Mouse (Mus musculus) CD4-positive helper T cell, adult 2 months (primary cell): ENCODE results near the gene Mvb12b.
A peak's percentile ranks its signal among the peaks of the same experiment; 100 is the strongest.

Experiments
- DNase-seq: peaks from one replicate; pipeline ENCODE4 v3.0.0-alpha.2; 2012; ENCODE audit warnings: low read depth, missing footprints, low spot score

The Mvb12b gene

DNA sequence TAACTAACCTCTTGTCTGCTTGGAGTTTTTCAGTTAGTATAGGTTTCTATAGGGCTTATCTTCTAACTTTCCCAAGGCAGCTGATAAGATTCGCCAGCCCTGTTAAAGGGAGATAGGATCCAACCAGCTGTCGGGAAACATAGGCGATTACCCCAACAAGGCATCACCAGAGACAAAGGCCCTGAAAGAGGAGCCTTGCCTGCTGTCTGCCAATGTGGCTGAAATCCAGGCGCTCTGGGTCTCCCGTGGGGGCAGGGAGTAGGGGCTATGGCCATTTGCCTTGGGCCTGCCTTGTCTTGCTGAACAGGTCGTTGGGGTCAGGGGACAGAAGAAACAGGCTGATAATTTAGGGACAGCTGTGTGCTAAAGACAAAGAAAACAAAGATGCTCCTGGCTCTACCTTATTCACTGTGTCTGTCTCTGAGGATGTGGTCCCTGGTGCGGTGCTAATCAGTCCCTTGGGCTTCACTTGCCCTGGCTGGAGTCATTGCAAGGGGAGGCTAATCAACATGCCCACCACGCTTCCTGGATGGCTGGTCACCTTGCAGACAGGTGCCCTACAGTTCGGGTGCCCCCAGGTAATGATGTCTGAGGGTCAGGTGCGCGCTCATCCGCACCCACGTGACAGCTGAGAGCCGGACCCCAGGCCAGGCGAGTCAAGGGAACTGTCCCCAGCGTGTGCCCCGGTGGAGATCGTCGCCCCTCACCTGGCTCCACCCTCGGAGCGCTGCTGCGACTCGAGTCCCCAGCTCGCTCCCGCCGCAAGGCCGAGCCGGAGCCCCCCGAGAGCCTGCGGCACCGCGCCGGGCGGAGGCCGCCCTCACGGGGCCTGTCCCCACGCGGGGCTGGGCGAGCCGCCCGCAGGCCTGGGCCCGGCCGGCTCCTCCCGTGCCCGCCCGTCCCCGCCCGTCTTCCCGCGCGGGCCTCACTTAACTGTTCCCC lies 1.1 kb downstream of the Mvb12b start:
- DNase-seq: no peak

DNA sequence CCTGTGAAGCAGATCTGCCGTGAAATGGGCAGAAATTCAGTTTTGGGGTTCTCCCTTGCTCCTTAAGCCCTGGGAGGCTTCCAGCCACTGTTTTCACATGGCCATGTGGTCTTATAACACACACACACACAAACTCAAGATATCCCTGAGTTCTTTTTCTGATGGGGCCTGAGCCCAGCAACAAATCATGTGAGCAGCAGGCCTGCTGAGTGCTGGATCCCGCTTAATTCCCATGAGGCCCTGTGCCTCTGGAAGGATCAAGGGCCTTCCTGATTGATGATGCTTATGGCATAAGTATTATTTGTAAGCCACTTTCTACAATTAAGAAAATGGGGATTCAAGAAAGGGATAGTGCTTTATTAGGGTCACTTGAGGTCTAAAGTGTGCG lies 2.5 kb downstream of the Mvb12b start:
- no peak for DNase-seq

DNA sequence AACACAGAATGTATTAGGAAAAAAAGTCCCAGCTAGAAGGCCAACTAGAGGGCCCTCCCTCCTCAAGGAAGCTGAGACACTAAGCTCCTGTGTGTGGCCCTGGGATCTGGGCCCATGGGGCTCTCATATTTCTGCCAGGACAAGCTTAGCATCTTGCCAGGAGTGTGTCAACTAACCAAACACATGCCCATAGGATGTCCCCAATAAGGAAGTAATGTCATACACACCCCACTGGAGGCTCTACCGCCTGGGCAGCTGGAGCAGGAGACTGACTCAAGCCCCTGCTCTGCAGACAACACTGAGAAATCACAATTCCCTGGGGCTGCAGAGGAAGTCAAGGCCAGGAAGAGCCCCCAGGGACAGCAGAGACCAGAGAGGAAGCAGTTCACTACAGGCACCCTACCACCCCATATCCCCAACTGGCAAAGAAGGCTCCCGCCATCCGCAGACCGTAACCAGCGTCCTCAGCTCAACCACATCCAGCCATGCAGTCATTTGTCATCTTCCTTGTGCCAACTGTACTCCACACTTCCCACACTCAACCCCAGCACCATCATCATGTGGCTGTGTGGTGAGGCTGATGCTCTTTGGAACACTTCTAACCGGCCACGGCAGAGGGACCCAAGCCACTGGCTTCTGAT lies 3.0 kb downstream of the Mvb12b start:
- no peak for DNase-seq

DNA sequence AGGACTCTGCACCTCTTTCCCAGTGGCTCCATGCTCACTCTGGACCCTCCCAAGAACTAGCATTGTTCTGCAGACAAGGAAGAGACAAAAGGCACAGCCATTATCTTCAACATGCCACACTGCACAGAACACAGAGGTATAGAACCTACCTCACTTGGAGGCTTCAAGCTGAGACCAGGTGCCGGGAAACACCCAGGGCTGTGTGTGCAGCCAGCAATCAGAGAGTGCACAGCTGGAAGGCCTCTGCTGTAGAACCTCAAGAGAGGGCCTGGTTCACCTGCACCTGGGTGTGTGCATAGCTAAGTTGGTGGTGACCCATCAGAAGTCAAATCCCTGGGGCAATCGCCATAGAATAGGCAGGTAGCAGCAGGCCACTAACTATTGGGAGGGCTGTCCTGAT lies 8.5 kb downstream of the Mvb12b start:
- DNase-seq: no peak

DNA sequence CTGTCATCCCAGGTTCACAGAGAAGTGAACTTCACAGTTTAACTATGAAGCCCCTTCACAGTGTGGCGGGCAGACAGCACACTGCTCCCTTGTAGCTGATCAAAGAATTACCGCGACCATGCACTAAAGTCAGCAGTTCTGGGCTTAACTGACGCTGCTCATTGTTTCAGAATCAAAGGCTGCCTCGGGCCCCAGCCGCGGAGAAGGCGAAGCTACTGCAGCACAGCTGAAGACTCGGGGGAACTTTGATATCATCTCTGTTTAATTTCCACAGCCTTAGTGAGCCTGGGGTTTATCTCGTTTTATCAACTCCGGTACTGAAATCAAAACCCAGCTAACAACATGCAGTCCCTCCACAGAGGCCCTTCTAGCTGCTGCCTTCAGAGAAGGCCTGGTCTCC lies 9.3 kb downstream of the Mvb12b start:
- peak; percentile 50 for DNase-seq

DNA sequence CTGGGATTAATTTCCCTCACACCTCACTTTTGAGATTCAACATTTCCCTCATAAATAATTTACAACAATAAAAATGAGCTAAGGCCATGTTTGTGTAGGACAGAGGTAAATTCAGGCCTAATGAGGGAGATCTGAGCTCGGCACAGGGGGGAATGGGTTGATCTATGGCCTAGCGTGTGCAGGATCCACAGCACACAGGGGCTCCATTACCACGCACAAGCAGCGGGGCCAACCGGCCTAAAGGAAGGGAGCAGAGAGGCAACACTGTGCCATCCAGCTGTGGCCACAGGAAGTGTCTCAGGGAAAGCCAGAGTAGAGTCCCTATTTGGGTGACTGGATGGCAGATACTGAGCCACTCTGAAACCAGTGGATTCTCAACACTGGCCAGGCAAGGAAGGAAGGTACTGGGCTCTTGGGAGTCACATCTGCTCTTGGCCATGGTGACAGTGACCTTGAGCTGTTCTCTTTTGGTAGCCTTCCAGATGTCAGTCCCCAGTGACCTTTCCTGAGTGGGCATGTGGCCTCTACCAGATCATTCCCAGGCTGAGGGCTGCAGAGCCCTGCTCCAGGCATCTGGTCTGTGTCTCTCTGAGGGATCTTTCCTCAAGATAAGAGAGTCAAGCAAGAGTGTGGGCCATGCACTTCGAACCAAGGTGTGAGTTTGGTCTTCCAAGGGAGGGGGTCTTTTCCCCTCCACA lies 9.9 kb downstream of the Mvb12b start:
- no peak for DNase-seq

DNA sequence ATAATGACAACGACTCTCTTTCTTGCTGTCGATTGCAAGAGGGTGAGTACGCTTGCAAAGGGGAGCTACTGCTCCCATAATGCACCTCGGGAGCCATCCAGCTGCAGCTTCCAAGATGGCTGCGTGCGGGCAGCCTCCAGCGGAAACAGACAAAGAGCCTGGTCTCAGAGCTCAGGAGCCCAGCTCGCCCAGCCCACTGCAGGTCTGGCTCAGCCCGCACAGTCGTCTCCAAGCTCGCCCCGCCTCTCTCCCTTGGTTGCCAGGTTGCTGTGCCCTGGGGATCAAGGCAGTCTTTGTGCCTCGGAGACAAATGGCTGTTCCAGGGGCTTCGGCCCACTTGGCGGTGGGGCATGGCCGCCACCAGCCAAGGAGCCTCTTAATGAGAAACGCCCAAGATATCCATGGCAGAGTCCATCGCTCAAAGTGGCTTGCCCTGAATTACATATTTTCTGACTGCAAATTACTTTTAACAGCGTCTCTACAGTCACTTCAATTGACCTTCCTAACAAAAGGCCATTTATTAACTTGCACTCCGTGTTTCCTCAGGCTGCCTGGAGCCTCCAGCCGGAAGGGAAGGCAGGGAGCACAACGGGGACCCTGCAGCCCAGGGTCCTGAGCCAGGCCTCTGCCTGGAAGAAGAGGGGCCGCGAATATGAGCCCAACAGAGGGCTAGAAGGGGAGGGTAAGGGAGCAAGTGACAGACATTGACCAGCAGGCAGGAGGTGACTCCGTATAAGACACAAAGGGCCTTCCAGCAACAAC lies 11.0 kb downstream of the Mvb12b start:
- DNase-seq: no peak

DNA sequence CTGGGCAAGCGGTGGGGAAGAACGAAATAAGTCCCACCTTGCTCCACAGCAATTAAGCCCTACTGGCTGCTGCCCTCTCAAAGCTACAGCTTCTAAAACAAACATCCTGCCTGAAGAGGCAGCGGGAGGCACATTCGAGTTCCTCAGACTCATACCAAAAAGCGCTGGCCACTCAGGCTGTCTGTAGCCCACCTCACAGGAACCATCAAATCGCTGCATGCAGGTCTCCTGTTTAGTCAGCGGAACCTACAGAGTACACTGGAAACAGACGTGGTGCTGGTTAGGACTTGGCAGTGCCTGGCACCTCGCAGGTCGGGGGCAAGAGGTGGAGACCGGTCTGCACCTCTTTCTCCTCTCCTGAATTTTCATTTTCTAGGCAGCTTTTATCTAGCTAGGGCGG lies 12.2 kb downstream of the Mvb12b start:
- no peak for DNase-seq

DNA sequence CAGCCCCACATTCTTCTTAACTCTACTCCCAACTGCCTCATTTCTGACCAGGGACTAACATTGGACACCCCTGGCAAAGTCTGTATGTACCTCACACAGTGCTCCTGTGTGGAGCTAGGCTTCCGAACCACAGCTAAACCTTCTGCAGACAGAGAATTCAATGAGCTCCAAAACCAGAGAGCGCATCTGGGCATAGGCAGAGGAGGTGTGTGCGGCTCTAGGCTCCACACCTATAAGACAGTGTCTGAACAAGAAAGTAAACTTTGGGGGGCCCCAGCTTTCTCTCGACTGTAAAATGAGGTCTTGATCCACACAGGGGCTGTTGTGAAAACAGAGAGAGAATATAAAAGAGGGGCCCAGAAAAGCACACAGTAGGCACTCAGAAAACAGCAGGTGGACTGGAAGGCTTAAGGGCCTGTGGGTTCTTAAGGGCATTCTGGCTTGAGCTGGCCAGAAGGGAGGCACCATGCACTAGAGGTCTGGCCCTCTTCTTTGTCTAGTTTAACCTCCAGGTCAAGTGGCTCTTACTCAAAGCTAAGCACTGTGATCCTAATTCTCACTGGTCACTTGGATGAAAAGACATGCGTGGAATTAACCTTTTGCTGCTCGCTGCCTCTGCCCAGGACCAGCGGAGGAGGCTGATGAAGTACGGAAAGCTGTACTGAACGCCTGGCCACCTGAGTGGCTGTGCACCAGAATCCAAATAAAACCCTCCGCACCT lies 12.7 kb downstream of the Mvb12b start:
- no peak for DNase-seq

DNA sequence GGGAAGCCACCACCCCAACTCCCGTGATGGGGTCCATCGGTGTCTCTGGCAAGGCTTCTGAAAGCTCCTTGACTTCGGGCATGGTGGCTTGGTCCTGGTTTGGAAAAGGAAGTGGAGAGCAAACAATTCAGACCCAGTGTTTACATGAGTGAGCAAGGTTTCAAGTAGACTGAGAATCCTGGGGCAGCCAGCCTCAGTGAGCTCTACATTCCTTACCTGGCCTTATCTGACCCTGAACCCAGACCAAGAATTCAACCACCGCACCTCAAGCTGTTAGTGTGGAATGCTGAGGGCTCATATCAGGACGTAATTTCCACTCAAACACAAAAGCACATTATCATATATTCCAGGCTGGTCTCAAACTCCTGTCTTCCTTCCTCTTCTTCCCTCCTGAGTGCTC lies 13.4 kb downstream of the Mvb12b start:
- no peak for DNase-seq

DNA sequence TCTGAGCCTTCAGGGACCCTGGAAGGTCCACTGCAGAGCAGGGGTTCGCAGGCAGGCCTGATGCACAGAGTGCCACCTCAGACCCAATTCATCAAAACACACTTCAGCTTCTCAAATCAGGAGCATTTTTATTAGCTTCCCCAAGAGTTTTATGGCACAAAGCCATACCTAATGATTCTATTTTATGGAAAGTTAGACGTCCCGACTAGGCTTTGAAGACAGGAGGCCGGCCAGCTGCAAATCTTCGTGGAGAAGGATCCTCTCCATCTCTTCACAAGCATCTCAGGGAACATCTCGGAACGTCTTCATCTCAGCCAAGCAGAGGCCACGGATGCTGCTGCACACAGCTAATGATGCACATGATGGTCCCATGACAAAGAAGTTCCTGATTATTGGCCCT lies 14.2 kb downstream of the Mvb12b start:
- no peak for DNase-seq

DNA sequence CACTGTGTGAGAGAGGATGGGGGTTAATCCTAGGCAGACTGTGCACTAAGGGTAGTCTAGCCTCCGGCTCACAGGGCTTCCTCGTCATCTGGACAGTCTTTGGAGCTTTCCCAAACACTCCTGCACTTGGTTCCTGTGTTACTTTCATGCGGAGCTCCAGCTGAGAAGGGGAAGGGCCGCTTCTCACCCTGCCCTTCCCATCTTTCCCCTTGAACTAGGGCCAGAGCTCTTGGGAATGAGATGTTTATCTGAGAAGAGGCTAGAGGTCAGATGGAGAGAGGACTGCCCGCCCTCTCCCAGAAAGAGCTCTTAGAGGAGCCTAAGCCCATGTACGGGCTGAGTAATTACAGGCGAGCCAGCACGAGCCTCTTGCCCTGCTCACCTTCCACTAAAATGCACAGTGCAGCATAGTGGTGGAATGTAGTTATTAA lies 14.9 kb downstream of the Mvb12b start:
- no peak for DNase-seq

DNA sequence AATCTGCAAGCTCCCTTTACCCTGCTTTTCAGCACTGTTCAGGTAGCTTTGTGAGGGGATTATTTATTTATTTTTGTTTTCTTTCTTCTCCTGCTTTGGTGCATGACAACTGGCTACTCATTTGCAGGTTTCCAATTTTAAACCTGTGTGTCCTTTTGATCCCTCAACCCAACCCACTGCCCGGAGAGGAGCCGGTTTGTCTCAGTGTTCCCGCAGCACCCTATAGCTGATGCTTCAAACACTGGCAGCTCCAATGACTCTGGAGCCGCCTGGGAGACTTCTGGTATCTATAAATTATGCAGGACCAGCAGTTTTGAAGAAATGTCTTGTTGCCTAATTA lies 16.6 kb downstream of the Mvb12b start:
- DNase-seq: no peak

DNA sequence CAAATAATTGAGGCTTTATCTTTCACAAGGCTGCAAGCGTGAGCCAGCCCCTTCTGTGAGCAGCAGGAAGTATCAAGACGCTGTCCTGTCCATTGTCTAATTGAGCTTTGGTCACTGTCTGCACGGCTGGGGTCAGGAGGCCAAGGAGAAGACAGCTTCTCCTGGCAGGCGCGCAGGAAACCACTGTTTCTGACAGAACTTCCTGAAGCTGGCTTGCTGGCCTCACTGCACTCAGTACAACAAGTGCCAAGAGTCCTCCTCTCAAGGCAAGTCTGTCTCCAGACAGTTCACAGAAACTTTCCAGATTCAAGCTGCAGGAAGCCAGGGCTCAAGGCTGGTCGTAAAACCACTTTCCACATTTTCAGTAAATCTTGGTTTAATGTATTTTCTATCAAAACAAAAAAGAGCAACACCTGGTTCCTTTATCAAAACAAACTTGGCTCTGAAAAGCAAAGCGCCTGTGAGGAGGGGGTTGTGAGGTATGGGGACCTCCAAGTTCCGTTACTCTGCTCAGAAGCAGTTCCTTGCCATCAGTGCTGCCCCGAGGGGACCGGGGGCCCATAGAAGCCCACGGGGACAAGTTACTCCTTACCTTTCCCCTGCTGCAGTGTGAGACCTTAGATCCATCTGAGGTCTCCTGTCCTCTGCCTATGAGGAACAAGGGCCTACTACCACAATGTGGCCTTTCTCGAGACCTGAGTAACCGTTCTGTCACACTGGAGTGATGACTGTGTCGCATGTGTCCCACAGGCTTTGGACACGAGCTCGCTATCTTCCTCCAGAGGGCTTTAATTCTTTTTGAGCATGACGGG lies 17.2 kb downstream of the Mvb12b start:
- peak; percentile 21 for DNase-seq

DNA sequence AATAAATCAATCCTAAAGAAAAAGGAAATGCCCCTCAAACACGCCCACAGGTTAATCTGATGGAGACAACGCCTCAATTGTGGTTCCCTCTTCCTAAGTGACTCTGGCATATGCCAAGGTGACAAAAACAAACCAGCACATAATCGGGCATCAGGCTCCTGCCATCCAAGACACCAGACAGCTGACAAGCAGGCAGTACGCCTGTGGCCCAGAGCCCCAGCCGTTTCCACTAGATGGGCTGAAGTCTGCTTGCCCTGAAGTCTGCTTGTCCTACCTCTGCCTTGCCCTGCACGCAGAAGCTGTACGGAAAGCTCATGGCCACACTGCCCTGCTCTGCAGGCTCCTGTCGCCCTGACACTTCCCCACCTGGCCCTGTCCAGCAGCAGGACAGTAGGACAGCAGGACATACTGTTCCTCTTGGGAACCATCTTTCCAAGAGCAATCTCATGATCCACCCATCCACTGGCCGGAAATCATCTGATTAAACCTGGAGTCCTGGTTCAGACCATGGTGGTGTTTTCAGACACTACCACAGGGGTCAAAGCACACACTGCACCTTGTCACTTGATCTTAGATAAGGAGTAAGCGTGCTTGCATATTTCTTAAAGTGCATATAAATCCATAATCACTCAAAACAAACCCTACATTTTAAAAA lies 17.9 kb downstream of the Mvb12b start:
- DNase-seq: peak; percentile 28

DNA sequence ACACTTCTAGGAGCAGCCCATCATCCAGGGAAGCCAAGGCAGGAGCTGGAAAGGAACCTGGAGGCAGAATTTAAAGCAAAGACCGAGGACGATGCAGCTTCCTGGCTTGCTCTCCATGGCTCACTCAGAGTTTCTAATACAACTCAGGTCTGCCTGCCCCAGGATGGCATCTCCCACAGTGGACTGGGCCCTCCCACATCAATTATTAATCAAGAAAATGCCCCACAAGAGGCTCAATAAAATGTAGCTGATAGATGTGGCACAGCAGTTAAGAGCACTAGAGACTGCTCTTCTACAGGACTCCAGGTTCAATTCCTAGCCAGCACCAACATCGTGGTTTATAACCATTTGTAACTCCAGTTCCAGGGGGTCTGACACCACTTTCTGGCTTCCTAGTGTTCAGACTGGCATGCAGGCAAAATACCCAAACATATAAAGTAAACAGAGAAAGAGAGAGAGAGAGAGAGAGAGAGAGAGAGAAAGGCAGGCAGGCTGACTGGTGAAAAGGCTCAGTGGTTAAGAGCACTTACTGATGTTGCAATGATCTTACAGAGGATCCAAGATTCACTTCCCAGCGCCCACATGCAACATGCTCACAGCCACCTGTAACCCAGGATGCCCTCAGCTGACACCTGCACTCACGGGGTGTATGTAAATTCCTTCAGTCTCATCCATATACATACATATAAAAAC lies 18.6 kb downstream of the Mvb12b start:
- no peak for DNase-seq

DNA sequence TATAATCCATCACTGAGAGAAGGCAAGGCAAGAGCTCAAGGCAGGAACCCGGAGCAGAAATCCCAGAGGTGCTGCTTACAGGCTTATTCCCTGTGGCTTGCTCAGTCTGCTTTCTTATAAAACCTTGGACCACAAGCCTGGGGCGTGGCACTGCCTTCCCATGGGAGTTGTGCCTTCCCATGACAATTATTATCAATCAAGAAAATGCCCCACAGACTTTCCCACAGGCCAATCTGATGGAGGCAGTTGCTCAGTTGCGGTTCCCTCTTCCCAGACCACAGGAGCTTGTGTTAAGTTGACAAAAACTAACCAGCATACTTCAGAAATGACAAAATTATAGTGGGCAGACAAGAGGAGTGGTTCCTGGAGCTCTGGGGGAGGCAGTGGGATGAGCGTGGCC lies 19.4 kb downstream of the Mvb12b start:
- DNase-seq: no peak

DNA sequence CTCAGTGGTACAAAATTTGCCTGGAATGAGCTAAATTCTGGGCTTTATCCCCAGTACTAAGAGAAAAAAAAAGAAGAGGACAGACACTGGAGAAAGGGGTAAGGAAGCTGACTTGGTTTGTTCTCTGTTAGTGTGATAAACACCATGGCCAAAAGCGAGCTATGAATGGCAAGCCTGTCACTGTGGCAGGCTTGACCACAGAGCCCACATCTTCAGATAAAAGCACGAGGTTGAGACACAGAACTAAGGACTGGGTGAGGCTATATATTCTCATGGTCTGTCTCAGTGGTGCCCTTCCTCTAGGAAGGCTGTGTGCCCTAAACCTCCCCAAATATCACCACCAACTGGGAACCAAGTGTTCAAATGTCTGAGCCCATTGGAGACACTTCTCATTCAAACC lies 31.0 kb downstream of the Mvb12b start:
- no peak for DNase-seq
